ENCODE assay signal across 20 mouse cellular contexts in genomic region chr6:32423124-32423523, GRCm38 (mm10).
DNase-seq lines count a peak whose midpoint lies in the region; ATAC-seq lines count a peak whose summit lies in the region.
"Had no signal": no experiment of that assay in that cellular context is flagged by ENCODE, and none has a peak within 500 bp of the region (broad histone marks: within the 10 kb centered on the region; RNA-seq: fewer than 3 reads in every experiment).

No protein-coding gene starts in this region.

- no peak for ATAC-seq in midbrain, embryonic 15.5 days (replicated peaks)
- ATAC-seq: activated CD4-positive, CD25-positive, alpha-beta regulatory T cell, adult 4 months; CD4-positive, CD25-positive, alpha-beta regulatory T cell, adult 4 months; Patski had no signal

- H3K9me3 ChIP-seq in midbrain, embryonic 15.5 days: no peaks in the 10 kb centered on the region
- H3K9me3 ChIP-seq: G1E had no signal

- H3K4me1 ChIP-seq in midbrain, embryonic 15.5 days: no peaks in the 10 kb centered on the region

- WGBS in midbrain, embryonic 15.5 days: 81% methylated on average over 2 of the region's 2 CpGs

- DNase-seq in Muller cell, postnatal 12 days (ENCODE audit: inconsistent ontology term): peak; percentile 53
- peak; percentile 71 for DNase-seq in NIH3T3 (ENCODE audit: low read depth)
- DNase-seq in layer of hippocampus, adult 9-11 months: no peak
- DNase-seq: adrenal gland, adult 2 months; adrenal gland, adult 8-10 months; adrenal gland, postnatal 10 days; adrenal gland, postnatal 14 days; adrenal gland, postnatal 25 days; adrenal gland, postnatal 36 days; B cell, adult 2 months; cerebellum, adult 11 months; cerebellum, adult 11-12 months; cerebellum, adult 18-20 months; cerebellum, adult 2 months; cerebellum, adult 8-10 months had no signal

- H3K36me3 ChIP-seq in midbrain, embryonic 15.5 days (replicated peaks): no peaks in the 10 kb centered on the region
- H3K36me3 ChIP-seq: G1E had no signal

- H3K4me3 ChIP-seq in midbrain, embryonic 15.5 days: no peak overlapping the region

- no peaks in the 10 kb centered on the region for H3K27me3 ChIP-seq in midbrain, embryonic 15.5 days (replicated peaks)
- H3K27me3 ChIP-seq: Patski had no signal

- H3K4me2 ChIP-seq in midbrain, embryonic 15.5 days: no peak overlapping the region

- no peak overlapping the region for H3K9ac ChIP-seq in midbrain, embryonic 15.5 days

- H3K27ac ChIP-seq in midbrain, embryonic 15.5 days: no peak overlapping the region
